Mouse (Mus musculus): ENCODE data around the gene Nomo1.

Nomo1 gene

GRCm38 (mm10) chr7:46103771-46104170 lies 70.3 kb downstream of the Nomo1 start:
- no peak for DNase-seq (ENCODE audit: low spot score)

GRCm38 (mm10) chr7:46104256-46104915 lies 70.9 kb downstream of the Nomo1 start:
- DNase-seq (ENCODE audit: low spot score): no peak

DNA sequence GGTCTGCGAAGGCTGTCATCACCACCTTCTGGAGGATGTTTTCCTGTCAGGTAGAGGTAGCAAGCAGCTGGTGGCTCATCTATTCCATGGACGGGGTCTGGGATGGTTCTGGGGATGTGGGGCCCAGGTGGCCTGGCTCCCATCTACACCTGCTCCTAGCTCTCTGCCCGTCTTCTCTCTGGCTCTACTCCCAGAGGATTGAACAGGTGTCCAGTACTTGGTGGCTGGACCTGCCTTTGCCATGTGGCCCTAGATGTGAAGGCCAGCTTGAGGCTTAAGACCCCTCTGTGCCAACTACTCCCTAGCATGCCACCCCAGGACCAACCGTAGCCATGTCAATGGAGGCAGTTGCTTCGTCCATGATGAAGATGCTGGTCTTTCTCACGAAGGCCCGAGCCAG lies 72.0 kb downstream of the Nomo1 start:
- no peak for DNase-seq (ENCODE audit: low spot score)

DNA sequence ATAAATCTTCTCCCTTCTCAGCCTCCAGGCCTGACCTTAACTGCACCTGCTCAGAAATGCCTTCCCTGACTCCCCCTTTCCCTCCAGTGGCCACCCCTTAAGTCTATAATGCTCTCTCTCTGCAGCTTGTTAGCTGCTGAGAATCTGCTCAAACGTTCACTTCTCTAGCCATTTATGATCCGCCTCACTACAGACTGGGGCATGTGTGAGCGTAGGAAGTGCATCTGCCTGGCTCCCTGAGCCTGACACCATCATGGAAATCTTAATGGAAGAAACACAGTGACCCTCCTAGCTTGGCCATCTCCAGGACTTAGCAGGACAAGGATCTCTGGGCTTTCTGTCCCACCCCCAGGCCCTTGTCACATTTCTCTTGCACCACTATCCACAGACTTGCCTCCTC lies 76.6 kb downstream of the Nomo1 start:
- DNase-seq (ENCODE audit: low spot score): no peak

GRCm38 (mm10) chr7:46111212-46111817 lies 77.8 kb downstream of the Nomo1 start:
- DNase-seq (ENCODE audit: low spot score): no peak

GRCm38 (mm10) chr7:46111938-46112337 lies 78.4 kb downstream of the Nomo1 start:
- DNase-seq (ENCODE audit: low spot score): no peak

DNA sequence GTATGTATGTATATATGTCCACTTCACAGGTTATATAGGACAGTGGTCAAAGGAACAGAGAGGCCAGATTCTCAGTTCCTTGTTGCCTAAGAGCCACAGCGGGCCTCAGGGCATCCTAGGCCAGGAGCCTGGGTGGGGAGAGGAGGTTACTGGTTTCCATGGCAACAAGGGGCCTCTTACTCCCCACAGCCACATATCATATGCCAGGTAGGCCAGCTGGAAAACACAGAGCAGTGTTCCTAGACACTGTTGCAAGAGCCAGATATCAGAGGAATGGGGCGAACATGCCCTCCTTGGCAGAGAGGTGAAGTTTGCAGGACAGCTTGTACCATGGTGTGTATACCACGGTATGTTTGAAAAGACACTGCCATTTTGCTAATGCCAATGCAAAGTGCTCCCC lies 79.9 kb downstream of the Nomo1 start:
- peak; percentile 42 for DNase-seq (ENCODE audit: low spot score)

DNA sequence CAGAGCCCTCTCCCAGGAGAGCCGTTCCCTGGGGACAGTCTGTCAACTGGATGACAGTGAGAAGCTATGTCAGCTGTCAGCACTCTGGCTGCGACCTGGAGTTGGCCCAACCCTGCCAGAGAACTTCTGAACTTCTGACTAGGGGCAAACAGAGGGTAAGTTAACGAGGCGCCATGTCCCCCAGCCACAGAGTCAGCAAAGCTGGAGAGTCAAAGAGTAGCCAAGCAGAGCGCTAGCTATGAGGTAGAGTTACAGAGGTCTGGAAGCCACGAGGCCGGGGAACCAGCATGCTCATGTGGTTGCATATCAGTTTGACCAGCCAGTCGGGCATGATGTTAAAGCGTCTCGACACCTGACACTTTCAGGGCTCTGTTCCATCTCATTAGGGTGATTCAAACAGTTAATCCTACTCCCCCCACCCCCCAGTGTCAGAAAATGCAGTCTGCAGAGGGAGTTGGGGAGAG lies 82.7 kb downstream of the Nomo1 start:
- peak; percentile 17 for DNase-seq (ENCODE audit: low spot score)

DNA sequence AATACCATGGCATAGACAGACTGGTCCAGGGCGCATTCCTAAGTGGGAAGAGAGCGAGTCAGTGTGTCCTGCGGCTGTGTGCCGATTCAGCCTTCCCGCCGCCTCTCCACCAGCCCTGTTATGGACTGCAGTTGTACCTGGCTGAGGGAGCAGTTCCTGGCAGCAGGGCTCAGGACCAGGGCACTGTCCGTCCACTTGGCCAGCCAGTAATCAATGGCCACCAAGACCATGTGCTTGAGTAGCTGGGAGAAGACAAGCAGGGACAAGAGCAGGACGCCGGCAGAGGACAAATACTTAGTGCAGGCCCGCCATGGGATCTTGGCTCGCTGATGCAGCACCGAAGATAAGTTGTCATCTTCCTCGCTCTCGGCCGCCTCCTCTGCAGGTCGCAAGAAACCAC lies 83.5 kb downstream of the Nomo1 start:
- DNase-seq (ENCODE audit: low spot score): no peak

- peak; percentile 51 for DNase-seq (ENCODE audit: low spot score)
These were observed 89.5 kb downstream of the Nomo1 start for GRCm38 (mm10) chr7:46122964-46123363.

GRCm38 (mm10) chr7:46124460-46124859 lies 91.0 kb downstream of the Nomo1 start:
- no peak for DNase-seq (ENCODE audit: low spot score)

DNA sequence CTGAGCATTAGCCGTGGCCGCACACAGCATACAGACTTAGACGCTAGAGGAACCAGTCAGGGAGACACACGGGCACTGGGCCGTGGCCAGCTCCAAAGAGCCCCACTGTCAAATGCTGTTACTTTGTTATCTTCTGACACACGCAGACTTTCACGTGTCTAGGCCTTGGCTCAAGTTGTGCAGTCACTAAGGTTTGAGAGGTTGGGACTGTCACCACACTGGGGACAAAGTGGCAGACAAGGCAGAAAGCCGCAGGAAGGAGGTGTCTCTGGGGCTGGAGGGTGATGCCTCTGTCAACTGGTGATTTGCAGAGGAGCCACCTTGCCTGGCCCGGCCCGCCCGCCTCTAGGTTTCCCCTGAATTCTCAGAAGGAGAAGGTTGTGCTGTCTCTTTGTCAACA lies 91.8 kb downstream of the Nomo1 start:
- no peak for DNase-seq (ENCODE audit: low spot score)

DNA sequence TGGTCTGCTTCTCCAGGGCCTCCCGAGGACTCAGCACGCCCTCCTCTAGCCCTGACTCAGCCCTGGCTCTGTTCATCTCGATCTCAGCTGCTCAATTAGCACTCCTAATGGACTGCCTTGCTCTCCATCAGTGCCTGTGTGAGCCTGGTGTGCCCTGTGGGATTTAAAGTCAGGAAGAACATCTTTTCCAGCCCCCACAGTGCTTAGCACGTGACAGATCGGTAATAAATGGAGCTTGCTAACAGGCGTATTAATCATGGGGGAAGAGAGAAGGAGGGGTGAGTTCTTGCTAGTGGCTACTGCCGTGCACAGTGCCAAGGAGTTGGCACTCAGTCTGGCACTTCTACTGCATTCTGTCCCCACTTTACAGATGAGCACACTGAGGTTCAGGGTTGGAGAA lies 94.7 kb downstream of the Nomo1 start:
- DNase-seq (ENCODE audit: low spot score): peak; percentile 20

DNA sequence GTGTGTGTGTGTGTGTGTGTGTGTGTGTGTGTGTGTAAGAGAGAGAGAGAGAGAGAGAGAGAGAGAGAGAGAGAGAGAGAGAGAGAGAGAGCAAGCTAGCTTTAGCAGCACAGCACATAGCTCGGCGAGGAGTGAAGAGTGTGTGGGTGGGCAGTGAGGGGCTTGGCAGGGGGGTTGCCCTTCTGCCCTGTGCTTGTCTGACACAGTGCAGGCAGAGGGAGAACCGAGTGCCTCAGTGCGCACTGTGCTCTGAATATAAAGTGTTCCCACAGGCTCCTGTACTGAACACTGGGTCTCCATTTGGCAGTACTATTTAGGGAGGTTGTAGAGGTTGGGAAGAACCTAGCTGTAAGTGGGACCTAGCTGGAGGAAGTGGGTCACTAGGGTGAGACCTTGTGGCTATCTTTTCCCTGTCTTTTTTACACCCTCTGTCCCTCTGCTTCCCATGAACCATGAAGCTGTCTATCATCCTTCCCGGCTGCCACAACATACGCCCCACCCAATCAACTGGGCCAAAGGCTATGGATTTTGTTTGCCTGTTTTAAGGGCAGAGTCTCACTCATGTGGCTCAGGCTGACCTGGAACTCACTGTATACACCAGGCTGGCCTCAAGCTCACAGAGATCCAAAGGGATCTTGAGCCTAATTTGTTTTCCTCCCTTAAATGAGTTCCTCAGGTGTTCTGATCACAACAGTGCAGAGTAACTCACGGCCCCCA lies 96.1 kb downstream of the Nomo1 start:
- DNase-seq (ENCODE audit: low spot score): peak; percentile 20

- no peak for DNase-seq (ENCODE audit: low spot score)
These were observed 97.2 kb downstream of the Nomo1 start for GRCm38 (mm10) chr7:46130723-46131122.

DNA sequence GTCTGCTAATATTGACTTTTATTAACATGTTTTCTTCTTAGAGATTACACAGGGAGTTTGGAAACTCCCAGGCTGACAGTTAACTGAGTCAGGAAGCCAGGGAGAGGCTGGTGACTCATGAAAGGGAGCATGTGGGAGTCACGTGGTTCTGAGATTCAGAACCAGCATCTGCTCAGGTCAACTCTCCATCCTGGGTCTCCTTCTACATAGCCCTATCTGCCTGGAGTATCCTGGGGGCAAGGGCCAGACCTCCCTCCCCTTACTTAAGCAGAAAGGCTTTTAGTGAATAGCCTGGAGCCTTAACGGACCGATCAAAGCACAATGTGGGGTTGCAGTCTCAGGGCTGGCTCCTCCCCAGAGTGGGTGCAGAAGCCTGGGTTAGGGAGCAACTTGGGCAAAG lies 97.8 kb downstream of the Nomo1 start:
- no peak for DNase-seq (ENCODE audit: low spot score)

DNA sequence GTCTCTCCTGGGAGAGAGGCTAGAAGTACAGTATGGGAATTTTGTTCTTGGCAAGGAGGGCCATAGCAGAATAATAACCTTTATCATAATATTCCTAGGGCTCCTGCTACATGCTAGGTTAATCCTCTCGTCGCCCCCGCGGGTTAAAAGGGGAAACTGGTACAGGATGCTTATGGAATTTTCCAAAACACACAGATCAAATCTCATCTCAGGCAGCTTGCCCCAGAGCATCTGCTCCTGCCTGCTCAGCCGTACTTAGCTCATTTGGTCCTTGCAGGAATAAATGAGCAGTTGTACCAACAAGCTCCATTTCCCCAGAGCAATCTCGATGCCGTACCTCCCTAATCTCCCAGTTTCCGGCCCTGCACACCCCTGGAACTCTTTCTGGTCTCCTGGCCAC lies 98.3 kb downstream of the Nomo1 start:
- DNase-seq (ENCODE audit: low spot score): no peak

- DNase-seq (ENCODE audit: low spot score): no peak
These were observed 98.7 kb downstream of the Nomo1 start for GRCm38 (mm10) chr7:46132229-46132628.

All from embryo, embryonic 10.5 days (tissue).